Mouse (Mus musculus) left cerebral cortex, adult 8-10 months (tissue): Measurements from ENCODE around the gene Rilp. TPM values are rescaled to one million over a fixed set of nuclear protein-coding genes. Genes with fewer than 3 reads are reported as not detected.

Source experiments
- DNase-seq, 2 experiments: peaks; one replicate each; pipeline ENCODE4 v3.0.0; 2022; ENCODE audit warnings: low spot score in 2 of 2
- total RNA-seq, 4 experiments: library from RNA; stranded (reverse); gene quantifications; 2 replicates each; pipeline ENCODE4 v1.2.4; 2022

Rilp gene
- total RNA-seq, 4 experiments from 2014 or later, result 1.7 to 2.4 (median 2.1) TPM

DNA sequence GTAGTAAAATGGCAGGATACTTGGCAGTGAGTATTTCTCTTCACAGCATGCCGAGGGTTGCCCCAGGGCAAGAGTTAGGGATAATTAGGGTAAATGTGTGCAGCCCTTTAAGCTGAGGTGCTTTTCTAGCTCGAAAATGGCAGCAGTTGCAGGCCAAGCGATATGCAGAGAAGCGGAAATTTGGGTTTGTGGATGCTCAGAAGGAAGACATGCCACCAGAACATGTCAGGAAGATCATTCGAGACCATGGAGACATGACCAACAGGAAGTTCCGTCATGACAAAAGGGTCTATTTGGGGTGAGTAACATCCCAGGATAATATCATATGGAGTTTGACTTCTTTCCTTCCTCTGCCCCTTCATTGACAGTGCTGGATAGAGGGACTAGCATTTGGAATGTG is 22.4 kb upstream of the Rilp start:
- DNase-seq, result no peak

DNA sequence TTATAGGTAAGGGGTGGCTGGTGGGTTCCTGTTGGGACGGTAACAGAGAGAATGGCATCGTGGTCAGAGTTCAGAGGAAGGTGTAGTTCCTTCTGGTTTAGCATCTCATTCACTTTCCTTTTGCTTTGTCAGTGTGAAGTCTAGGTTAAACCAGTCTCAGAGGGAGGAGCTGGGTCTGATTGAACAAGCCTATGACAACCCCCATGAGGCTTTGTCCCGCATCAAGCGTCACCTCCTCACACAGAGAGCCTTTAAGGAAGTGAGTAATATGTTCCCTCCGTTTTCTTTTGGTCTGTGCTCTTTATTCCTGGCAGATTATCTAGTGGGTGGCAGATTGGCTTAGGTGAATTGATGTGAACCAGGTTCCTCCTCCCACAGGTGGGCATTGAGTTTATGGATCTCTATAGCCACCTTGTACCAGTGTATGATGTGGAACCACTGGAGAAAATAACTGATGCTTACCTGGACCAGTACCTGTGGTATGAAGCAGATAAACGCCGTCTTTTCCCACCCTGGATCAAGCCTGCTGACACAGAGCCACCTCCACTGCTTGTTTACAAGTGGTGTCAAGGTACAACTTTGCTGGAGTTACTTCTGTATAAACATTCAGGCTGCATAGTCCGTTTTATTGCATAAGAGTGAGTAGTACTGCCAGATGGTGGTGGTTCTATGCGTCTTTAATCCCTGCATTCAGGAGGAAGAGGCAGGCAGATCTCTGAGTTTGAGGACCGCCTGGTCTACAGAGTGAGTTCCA is 15.4 kb upstream of the Rilp start:
- DNase-seq, result no peak

DNA sequence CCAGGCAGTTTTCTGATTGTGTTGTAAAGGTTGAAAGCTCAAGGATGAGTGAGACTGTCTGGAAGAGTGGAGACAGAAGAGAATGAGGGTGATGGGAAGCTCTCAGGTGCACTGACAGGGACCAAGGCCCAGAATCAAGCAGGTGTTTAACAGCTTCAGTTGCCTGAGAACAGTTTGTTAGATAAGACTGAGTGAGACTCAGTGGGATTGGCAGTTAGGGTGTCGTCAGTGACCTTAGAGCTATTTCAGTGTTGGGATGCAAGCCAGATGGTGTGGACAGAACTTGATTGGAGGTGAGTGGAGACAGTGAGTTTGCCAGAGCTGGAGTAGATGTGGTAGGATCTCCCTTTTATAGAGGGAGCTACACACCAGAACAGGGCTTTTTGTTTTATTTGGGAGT is 11.8 kb upstream of the Rilp start:
- no peak for DNase-seq

DNA sequence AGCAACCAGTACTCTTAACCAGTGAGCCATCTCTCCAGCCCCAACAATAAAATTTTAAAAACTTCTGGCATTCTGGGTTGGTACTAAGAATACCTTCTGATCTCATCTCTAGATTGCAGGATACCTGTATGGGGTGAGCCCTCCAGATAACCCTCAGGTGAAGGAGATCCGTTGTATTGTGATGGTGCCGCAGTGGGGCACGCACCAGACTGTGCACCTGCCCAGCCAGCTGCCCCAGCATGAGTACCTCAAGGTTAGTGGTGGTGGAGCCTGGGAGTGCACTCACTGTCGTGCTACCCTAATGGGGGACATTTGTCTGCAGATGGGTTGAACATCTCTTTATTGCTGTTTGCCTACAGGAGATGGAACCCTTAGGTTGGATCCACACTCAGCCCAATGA is 1.7 kb upstream of the Rilp start:
- no peak for DNase-seq

DNA sequence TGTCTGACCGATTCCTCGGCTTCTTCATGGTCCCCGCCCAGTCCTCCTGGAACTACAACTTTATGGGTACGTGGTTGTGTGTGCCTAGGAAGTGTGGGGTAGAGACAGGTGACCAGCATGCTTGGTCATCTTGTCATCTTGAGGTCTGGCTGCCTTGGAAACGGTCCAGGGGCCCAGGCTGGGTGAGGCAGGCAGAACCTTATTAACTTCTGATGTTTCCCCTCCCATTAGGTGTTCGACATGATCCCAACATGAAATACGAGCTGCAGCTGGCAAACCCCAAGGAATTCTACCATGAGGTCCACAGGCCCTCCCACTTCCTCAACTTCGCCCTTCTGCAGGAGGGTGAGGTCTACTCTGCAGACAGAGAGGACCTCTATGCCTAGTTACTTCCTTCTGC is 990 bp upstream of the Rilp start:
- no peak for DNase-seq

DNA sequence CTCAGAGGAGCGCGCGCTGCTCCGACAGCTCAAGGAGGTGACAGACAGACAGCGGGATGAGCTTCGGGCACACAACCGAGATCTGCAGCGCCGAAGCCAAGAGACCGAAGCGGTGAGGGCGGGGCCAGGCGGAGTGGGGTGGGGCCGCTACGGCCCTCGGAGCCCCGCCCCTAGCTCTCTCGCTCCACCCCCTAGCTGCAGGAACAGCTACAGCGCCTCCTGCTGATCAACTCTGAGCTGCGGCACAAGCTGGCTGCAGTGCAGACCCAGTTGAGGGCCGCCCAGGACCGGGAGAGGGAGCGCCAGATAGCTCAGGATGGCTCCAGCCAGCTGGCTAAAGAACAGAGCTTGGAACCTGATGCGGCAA is 716 bp downstream of the Rilp start:
- DNase-seq, result peak; percentile 70 to 86

DNA sequence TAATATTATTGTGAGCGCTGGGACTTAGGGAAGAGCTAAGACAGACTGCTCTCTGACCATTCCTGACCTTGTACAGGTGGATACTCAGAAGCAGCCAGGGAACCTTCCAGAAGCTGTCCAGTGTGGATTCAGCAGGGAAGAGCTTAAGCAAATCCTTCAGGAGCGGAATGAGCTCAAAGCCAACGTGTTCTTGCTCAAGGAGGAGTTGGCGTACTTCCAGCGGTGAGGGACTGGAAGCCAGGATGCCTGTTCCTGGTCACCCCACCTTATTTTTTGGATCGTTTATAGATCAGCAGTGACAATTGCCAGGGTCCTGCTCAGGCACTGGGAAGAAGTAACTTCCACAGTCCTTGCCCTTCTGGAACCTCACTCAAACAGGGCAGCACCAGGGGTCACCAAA is 1.3 kb downstream of the Rilp start:
- no peak for DNase-seq

DNA sequence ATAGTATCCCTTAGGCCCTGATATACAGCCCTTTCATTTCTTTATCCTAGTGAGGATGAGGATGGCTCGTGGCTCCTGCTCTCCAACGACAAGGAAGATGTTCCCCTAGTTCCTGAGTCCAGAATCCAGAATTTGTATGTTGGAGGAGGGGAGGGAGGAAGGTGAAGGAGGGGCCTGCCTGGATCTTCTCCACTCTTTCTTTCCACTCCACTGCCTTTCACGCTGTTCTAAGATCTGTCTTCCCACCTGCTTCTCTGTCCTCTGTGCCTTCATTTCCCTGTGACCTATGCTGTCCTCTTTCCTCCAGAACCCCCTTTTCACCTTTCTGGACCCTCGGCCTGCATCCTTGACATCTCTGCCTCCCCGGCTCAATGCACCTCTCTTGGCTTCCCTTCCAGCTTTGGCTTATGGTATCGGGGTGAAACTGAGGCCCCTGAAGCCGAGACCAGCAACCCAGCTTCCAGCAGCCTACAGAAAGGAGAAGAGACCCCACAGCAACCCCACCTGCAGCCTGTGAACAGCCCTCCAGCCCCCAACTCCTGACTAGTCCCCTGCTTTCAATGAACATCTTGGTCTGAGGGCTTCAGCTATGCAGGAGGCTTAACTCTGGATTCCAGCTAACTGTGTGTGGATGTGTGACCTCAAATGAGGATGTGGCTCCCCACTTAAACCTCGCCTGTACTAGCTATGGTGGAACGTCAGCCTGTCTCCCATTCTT is 2.6 kb downstream of the Rilp start:
- DNase-seq, result no peak

- no peak for DNase-seq
These were observed 3.4 kb downstream of the Rilp start, which contains the start of gene Scarf1 for GRCm38 (mm10) chr11:75513336-75513735. Scarf1 (plus strand) TSS chr11:75513540.

- no peak for DNase-seq
These were observed 5.3 kb downstream of the Rilp start for GRCm38 (mm10) chr11:75515186-75515585.

DNA sequence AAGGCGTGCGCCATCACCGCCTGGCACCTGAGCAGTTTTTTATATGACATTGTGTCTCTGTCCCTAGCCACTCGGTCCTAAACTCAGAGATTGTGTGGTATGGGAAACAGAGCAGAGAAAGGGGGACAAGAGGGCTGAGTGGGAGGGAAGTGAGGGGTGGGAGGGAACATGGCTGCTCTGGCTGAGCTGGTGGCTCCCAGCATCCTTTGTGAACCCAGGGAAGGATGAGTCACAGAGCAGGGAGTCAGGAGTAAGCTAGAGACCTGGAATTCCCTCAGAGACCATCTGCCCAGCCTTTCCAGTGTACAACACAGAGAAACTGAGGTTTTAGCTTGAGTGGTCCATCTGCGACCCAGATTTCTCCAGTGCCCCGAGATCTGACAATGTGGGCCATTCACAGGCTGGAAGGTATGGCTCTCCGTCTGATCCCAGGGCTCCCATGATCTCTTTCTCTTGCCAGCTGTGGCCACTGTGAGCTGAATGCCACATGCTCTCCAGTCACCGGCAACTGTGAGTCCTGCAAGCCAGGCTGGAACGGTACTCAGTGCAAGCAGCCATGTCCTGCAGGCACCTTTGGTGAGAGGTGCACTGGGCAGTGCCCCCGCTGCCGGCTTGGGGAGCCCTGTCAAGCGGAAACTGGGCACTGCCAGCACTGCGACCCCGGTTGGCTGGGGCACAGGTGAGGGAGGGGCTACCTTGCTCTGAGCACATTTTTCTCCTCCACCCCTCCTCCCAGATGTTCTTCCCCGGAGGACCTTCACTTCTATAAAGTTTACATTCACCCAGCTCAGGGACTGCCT is 10.1 kb downstream of the Rilp start:
- no peak for DNase-seq

- no peak for DNase-seq
These were observed 11.7 kb downstream of the Rilp start for GRCm38 (mm10) chr11:75521609-75522008.

DNA sequence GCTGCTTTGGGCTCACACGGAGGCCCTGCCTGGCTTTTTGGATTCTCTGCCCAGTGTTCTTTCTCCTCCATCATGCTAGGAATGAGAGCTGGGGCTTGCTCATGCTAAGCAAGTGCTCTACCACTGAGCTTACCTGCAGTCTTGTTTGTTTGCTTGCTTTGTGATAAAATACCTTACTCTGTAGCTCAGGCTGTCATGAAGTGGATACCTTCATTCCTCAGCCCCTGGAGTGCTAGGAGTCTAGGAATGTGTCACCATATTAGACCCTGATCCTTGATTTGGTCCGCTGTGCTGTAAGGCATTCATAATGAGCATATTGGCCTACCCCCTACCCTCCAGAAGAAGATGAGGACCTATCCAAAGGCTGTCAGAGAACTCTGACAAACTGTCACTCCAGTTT is 12.9 kb downstream of the Rilp start:
- no peak for DNase-seq

GRCm38 (mm10) chr11:75525531-75526125 is 15.7 kb downstream of the Rilp start:
- DNase-seq, result no peak

DNA sequence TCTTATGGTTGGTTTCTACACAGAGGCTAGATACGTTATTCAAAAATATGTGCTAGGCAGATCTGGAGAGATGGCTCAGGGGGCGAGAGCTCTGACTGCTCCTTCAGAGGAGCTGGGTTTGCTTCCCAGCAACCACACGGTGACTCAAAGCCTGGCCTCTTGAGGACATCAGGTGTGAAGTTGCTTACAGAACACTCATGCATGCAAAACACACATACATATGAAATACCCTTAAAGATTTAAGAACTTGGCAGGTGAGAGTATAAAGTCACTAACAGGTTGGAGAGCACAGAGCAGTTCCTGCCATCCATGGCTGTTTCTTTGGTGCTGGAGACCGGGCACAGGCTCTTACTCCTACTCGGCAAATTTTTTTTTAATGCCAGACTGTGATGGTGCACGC is 17.0 kb downstream of the Rilp start:
- no peak for DNase-seq

DNA sequence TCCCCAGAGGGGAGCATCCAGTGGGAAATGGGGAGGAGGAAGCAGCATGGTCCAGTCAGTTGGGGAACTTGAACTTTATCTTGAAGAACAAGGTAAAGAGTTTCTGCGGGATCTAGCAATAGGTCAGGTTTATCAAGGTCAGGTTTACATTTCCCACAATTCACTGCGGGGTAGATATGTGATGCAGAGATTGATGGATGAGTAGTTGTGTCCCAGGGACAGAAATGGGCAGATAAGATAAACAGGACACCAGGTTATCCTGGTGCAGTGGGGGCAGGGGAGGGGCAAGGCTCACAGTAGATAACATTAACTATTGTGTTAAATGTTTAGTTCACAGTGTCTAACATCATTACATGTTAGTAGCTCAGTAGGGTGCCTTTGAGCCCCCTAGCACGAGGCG is 19.9 kb downstream of the Rilp start:
- no peak for DNase-seq

DNA sequence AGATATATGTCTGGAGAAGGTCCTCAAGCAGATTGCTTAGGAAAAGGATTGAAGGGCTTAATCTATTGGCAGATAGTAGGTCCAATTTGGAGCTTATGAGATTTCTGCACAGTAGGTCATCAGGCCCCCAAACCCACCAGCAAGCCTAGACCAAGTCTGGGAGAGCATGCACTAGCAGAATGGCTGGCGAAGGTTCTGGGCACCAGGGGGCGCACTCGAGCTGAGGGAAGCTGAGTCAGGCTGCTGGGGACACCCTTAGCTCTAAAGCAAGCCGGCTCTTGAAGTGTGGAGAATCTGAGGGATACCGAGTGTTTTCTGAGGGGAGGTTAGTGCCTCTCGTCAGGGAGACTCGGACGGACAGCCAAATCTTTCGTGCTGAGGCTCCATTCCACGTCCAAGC is 20.4 kb downstream of the Rilp start:
- DNase-seq, result peak; percentile 81 to 100

- DNase-seq, result no peak
These were observed 21.0 kb downstream of the Rilp start for GRCm38 (mm10) chr11:75530845-75531373.

GRCm38 (mm10) chr11:75531469-75532242 is 21.8 kb downstream of the Rilp start, which contains the start of gene Slc43a2:
Slc43a2 (plus strand) TSS chr11:75531694.
- peak; percentile 97 to 98 for DNase-seq
